Mouse (Mus musculus) liver, postnatal 0 days (tissue): ENCODE measurements around the gene Ldah.

ENCODE experiments used
- CTCF ChIP-seq: sonication (generic); IDR thresholded peaks from 2 replicates; pipeline ENCODE4 v1.5.1; 2016; ENCODE audit warnings: antibody characterized with exemption, low read depth
- EP300 ChIP-seq: IDR thresholded peaks from 2 replicates; pipeline ENCODE4 v1.6.1; 2016; ENCODE audit warnings: antibody characterized with exemption, low read depth, mild to moderate bottlenecking

- TF ChIP-seq CTCF = no peak
- no peak for TF ChIP-seq EP300
These were observed 83.4 kb downstream of the Ldah start for GRCm38 (mm10) chr12:8291157-8291853.
